Comparison of ENCODE assay signal across 13 mouse cellular contexts in the genomic region with DNA sequence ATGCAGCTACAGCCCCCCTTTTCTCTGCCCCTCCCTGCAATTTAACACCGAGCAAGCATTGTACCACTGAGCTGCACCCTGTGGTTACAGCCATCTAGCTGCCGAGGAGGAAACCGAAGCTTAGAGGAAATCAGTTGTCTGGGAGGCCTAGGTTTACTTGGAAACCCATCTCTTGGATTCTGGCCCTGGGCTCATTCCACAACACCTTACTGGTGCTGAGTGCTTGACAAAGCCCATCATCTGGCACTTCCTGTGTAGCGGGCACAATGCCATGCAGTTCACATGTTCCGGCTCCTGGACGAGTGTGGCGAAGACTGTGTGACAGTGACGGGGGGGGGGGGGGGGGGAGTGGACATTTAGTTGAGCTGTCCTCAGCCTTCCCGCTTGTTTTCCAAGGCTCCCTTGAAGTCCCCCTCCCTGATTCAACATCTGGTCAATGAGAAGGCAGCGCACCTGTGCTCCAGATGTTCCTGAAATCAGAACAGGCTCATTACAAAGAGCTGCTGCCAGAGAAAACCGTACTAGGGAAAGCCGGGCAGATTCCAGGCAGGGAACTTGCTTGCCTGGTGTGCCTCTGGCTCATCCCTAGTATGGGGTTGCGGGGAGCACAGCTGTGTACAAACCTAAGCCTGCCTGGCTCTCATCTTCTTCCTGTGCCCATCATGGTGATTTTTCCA. TPM values are rescaled to one million over a fixed set of nuclear protein-coding genes. Genes with fewer than 3 reads are reported as not detected.
DNase-seq lines count a peak whose midpoint lies in the region; ATAC-seq and TF ChIP-seq lines count a peak whose summit lies in the region.
"Had no signal": no experiment of that assay in that cellular context is flagged by ENCODE, and none has a peak within 500 bp of the region (broad histone marks: within the 10 kb centered on the region; RNA-seq: fewer than 3 reads in every experiment).

No protein-coding gene starts in this region.

- H3K27me3 ChIP-seq in E14TG2a.4 (ENCODE audit: insufficient read depth, low read length): peaks cover 13% of the 10 kb centered on the region; the same call in 1 of the 2 replicates
- no peaks in the 10 kb centered on the region for H3K27me3 ChIP-seq in heart, embryonic 12.5 days (replicated peaks)
- no peaks in the 10 kb centered on the region for H3K27me3 ChIP-seq in limb, embryonic 15.5 days
- H3K27me3 ChIP-seq: forebrain, embryonic 15.5 days had no signal

- peak; percentile 58 for DNase-seq in R1 (ENCODE audit: low read depth, low spot score)
- no peak for DNase-seq in urinary bladder, postnatal 4 days (ENCODE audit: low spot score in 2 of 2)
- DNase-seq in spleen, postnatal 36 days (ENCODE audit: low spot score in 2 of 2): no peak
- no peak for DNase-seq in cerebellum, adult 9-10 months
- DNase-seq: adrenal gland, postnatal 25 days; layer of hippocampus, postnatal 36 days had no signal

- H3K36me3 ChIP-seq in E14TG2a.4 (ENCODE audit: insufficient read depth, low read length): no peaks in the 10 kb centered on the region
- no peaks in the 10 kb centered on the region for H3K36me3 ChIP-seq in heart, embryonic 12.5 days
- no peaks in the 10 kb centered on the region for H3K36me3 ChIP-seq in limb, embryonic 15.5 days
- H3K36me3 ChIP-seq: forebrain, embryonic 15.5 days had no signal

- H3K9me3 ChIP-seq in E14TG2a.4 (ENCODE audit: low read length): 0 out of 2 replicates have a peak, but pooled peaks cover 3% of the 10 kb centered on the region
- H3K9me3 ChIP-seq in heart, embryonic 12.5 days (replicated peaks): no peaks in the 10 kb centered on the region
- no peaks in the 10 kb centered on the region for H3K9me3 ChIP-seq in limb, embryonic 15.5 days
- H3K9me3 ChIP-seq: forebrain, embryonic 15.5 days had no signal

- no peak overlapping the region for H3K9ac ChIP-seq in heart, embryonic 12.5 days
- H3K9ac ChIP-seq in limb, embryonic 15.5 days: no peak overlapping the region
- H3K9ac ChIP-seq: forebrain, embryonic 15.5 days had no signal

- 37% methylated on average over 13 of the region's 13 CpGs for WGBS in heart, embryonic 12.5 days
- WGBS in limb, embryonic 15.5 days: 20% methylated on average over 13 of the region's 13 CpGs

- H3K4me3 ChIP-seq in E14TG2a.4 (replicated peaks; ENCODE audit: low read length): 0 out of 2 replicates have a peak overlapping the region, but pooled peaks have one; percentile 10
- H3K4me3 ChIP-seq in heart, embryonic 12.5 days: no peak overlapping the region
- H3K4me3 ChIP-seq in limb, embryonic 15.5 days: no peak overlapping the region
- H3K4me3 ChIP-seq: forebrain, embryonic 15.5 days; megakaryocyte, embryonic 14.5 days had no signal

- H3K4me2 ChIP-seq in heart, embryonic 12.5 days: peak overlapping the region; percentile 13; the same call in 1 of the 2 replicates
- H3K4me2 ChIP-seq in limb, embryonic 15.5 days: no peak overlapping the region
- H3K4me2 ChIP-seq: forebrain, embryonic 15.5 days had no signal

- no peak for TF ChIP-seq CTCF in E14TG2a.4 (conservative IDR thresholded peaks at IDR 0.05; ENCODE audit: low read length)

- peaks cover 66% of the 10 kb centered on the region for H3K4me1 ChIP-seq in E14TG2a.4 (replicated peaks; ENCODE audit: low read depth, low read length)
- H3K4me1 ChIP-seq in heart, embryonic 12.5 days (replicated peaks): peaks cover 66% of the 10 kb centered on the region
- peaks cover 40% of the 10 kb centered on the region for H3K4me1 ChIP-seq in limb, embryonic 15.5 days

- H3K27ac ChIP-seq in heart, embryonic 12.5 days (ENCODE audit: poor library complexity, severe bottlenecking): peak overlapping the region; percentile 60
- H3K27ac ChIP-seq in limb, embryonic 15.5 days: peak overlapping the region; percentile 47
- H3K27ac ChIP-seq: forebrain, embryonic 15.5 days had no signal

- no peak; the same call in 1 of the 2 replicates for ATAC-seq in heart, embryonic 12.5 days (ENCODE audit: insufficient number of reproducible peaks, low FRiP score)
- ATAC-seq in limb, embryonic 15.5 days (ENCODE audit: insufficient number of reproducible peaks, low FRiP score, low TSS enrichment, low read depth): 0 out of 2 replicates have a peak, but pooled peaks have one; percentile 32
- ATAC-seq: forebrain, embryonic 15.5 days; inflammation-experienced regulatory T-cells, adult 6 months had no signal

RNA-seq across cellular contexts. Expression of a gene that starts 4.6 kb away (rescaled TPM):
- polyA plus RNA-seq in heart, embryonic 12.5 days (2016; fragmentation: Nextera tagmentation; extraction: Ambion mirVana): 36.4 and 40.3 TPM in 2 replicates
- 54.5 and 61.2 TPM in 2 replicates for polyA plus RNA-seq in limb, embryonic 15.5 days (2015; fragmentation: Nextera tagmentation; extraction: Ambion mirVana)

RNA-seq across cellular contexts. Expression of a gene that starts 8.5 kb away (rescaled TPM):
- 40.1 and 40.6 TPM in 2 replicates for polyA plus RNA-seq in heart, embryonic 12.5 days (2016; fragmentation: Nextera tagmentation; extraction: Ambion mirVana)
- 107 and 110 TPM in 2 replicates for polyA plus RNA-seq in limb, embryonic 15.5 days (2015; fragmentation: Nextera tagmentation; extraction: Ambion mirVana)

RNA-seq across cellular contexts. Expression of a gene that starts 8.6 kb away (rescaled TPM):
- 11.8 and 16.9 TPM in 2 replicates for polyA plus RNA-seq in heart, embryonic 12.5 days (2016; fragmentation: Nextera tagmentation; extraction: Ambion mirVana)
- 11.0 and 12.2 TPM in 2 replicates for polyA plus RNA-seq in limb, embryonic 15.5 days (2015; fragmentation: Nextera tagmentation; extraction: Ambion mirVana)

RNA-seq across cellular contexts. Expression of a gene that starts 21.4 kb away (rescaled TPM):
- polyA plus RNA-seq in heart, embryonic 12.5 days (2016; fragmentation: Nextera tagmentation; extraction: Ambion mirVana): 0.19 TPM in 1 of 2 replicates, not detected in the other
- not detected in 2 replicates for polyA plus RNA-seq in limb, embryonic 15.5 days (2015; fragmentation: Nextera tagmentation; extraction: Ambion mirVana)
- polyA plus RNA-seq: forebrain, embryonic 15.5 days; inflammation-experienced regulatory T-cells, adult 6 months; urinary bladder, adult 2 months had no signal

RNA-seq across cellular contexts. Expression of a gene that starts 33.8 kb away (rescaled TPM):
- 7.3 and 11.3 TPM in 2 replicates for polyA plus RNA-seq in heart, embryonic 12.5 days (2016; fragmentation: Nextera tagmentation; extraction: Ambion mirVana)
- 6.3 and 6.9 TPM in 2 replicates for polyA plus RNA-seq in limb, embryonic 15.5 days (2015; fragmentation: Nextera tagmentation; extraction: Ambion mirVana)
